Mouse (Mus musculus) heart, postnatal 0 days (tissue): ENCODE results near the gene Lmod2.

Experiments used
- CTCF ChIP-seq: IDR thresholded peaks from 2 replicates; pipeline ENCODE4 v1.5.1; 2016; ENCODE audit warnings: antibody characterized with exemption, control low read depth, low read depth
- EP300 ChIP-seq: IDR thresholded peaks from 2 replicates; pipeline ENCODE4 v1.6.1; 2016; ENCODE audit warnings: antibody characterized with exemption, low read depth

DNA sequence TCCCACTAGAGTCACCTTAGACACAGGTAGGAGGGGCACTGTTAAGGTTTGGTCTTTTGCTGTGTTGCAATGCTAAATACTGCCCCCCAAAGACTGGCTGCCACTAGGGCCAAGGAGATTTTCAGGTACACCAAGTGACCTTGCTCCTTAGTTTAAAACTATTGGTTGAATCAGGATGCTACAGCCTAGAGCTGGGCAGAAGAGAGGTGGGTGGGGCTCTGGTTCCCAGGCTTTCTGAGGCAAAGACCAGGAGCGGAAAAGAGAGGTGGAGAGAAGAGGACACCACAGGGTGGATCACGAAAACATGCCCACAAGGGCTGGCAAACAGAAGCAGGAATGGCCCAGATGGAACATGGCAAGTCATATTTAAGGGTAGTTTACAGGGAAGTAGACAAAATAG, 44.6 kb downstream of the Lmod2 start:
- TF ChIP-seq CTCF (no peak), EP300 (no peak)
